Mouse (Mus musculus) fat pad, adult 2 months (tissue): ENCODE data around the gene Cd300a.

Experiments
- DNase-seq: peaks from one replicate; pipeline ENCODE4 v3.0.0-alpha.2; 2011; ENCODE audit warnings: low read depth, low spot score; ENCODE audit errors: extremely low read depth

Cd300a gene

DNA sequence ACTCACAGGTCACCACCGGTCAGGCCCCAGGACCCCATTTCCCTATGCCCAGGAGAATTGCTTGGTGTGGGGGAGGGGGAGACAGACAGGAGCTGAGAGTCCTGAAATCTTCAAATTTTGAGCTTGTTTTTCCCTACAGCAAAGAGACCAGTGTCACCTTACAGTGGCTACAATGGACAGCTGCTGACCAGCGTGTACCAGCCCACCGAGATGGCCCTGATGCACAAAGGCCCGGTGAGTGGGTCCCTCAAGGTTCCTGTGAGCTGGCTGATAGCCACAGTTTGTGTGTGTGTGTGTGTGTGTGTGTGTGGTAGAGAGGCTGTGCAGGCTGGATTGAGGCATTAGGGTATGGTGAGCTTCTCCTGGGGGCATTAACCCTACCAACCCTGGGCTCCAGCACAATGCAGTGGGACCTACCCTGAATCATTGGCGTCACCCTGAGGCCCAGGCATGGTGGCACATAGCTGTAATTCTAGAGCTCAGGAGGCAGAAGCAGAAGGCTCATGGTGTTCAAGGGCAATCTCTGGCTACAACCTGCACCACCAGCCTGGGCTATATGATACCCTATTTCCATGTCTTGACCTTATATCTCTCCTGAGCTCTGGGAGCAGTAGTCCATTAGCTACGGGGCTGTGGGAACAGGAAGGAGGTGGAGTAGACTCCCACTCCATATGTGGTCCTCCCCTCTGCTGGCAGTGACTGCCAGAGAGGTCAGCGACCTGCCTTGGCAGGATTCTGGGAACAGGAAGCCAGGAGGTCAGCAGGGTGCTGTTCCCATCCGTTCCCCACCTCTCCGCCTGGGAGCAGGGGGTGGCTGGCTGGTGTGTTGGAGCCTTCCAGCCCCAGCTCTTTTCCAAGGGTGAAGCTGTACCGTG lies 23.1 kb upstream of the Cd300a start:
- DNase-seq: no peak

- no peak for DNase-seq
Measured at GRCm38 (mm10) chr11:114867361-114868235, 22.2 kb upstream of the Cd300a start.

GRCm38 (mm10) chr11:114868280-114868679 lies 21.6 kb upstream of the Cd300a start:
- DNase-seq: no peak

DNA sequence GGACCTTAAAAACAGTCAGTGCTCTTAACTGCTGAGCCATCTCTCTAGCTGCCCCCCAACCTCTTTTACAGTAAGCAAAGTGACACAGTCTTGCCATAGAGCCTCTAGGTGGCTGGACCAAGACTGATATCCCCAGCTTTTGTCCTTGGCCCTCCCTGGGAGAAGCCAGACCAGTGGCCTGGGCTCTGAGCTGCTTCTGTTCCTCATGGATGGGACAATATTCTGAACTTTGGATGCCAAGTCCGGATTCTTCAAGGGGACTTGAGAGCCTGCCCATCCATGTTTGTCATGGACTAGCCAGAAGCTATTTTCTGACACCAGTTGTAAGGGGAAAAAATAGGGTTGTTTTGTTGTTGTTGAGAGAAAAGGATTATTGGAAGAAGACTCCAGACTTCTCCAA lies 20.1 kb upstream of the Cd300a start:
- no peak for DNase-seq

DNA sequence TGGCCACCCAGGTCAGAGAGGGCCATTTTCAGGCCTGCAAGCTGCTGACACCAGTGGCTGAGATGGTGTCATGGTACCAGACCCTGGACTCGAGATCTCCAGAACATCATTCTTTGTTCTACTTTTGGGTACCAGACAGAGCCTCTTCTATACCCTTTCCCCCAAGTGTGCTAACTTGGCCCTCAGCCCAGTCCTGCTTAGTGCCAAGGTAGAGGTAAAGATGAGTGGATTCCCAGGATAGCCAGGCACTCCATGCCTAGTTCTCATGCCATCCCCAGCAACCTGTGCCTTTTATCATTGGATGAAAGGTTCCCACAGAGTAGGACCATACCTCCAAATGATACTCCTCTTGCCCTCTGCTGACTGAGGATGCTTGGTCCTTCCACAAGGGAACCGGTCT lies 18.3 kb upstream of the Cd300a start:
- no peak for DNase-seq

DNA sequence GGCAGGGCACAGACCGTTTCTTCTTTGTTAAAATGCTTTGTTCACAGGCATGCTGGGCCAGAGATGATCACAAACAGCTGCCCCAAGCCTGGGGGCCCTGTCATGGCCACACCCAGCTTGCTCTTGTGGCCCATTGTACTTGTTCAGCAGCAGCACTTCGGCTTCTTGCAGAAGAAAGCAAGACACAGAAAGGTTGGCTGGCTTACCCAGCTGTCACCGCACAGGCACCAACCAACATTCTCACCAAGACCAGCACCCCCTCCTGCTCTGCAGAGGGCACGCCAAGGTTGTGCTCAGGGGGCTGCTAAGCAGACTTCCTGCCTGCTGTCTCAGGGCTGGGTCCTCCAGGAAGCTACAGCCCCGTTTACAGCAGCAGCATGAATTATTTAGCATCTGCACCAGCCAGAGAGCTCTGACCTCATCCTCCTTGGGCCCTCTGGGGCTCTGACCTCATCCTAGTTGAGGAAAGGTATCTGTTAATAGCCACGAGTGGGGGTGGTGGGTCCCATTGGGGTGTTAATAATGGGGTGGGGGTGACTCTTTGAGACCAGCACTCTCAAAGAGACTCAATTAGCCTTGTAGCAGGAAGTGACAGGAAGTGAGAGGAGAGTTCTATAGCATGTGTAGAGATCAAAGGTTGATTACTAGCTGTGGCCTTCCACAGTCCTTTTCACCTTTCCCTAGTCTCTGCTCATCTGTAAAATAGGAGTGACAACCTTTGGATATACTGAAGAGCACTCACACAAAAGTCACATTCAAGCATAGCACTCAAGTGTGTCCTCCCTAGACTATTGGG lies 16.6 kb upstream of the Cd300a start:
- DNase-seq: no peak

- no peak for DNase-seq
Measured at GRCm38 (mm10) chr11:114874226-114875145, 15.4 kb upstream of the Cd300a start.

GRCm38 (mm10) chr11:114875301-114875801 lies 14.5 kb upstream of the Cd300a start:
- no peak for DNase-seq

DNA sequence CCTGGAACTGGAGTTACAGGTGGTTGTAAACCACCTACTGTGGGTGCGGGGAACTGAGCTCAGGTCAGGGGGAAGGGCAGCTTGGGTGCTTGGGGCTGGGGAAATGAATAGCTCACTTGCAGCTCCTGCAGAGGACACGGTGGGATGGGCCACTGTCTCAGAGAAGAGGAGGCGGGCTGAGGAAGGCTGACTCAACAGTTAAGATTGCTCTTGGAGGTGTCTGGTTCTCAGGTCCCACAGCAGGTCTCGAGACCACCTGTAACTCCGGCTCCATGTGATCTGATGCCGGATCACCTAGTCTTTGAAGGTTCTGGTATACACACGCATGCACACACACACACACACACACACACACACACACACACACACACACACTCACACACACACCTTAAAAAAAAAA lies 13.7 kb upstream of the Cd300a start:
- DNase-seq: no peak

- DNase-seq: no peak
Measured at GRCm38 (mm10) chr11:114876621-114877020, 13.2 kb upstream of the Cd300a start.

DNA sequence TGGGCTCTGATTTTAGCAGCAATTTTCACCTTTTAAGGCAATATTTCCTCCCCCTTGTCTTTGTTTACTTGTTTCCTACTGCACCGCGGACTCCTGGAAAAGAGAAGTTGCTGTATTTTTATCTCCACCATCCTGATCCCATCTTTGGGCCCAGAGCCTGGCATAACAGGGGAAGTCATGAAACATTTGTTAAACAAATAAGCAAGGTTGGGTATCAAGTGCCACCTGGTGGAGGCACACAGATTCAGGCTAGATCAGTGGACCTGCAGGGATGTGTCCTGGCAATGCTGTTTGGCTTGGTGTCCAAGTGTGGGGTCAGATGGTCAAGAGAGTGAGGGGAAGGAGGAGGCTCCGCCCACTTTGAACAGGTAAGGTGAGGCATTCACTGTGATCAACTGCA lies 12.7 kb upstream of the Cd300a start:
- no peak for DNase-seq

GRCm38 (mm10) chr11:114879666-114880065 lies 10.2 kb upstream of the Cd300a start:
- DNase-seq: no peak

GRCm38 (mm10) chr11:114880185-114880584 lies 9.7 kb upstream of the Cd300a start:
- DNase-seq: no peak

DNA sequence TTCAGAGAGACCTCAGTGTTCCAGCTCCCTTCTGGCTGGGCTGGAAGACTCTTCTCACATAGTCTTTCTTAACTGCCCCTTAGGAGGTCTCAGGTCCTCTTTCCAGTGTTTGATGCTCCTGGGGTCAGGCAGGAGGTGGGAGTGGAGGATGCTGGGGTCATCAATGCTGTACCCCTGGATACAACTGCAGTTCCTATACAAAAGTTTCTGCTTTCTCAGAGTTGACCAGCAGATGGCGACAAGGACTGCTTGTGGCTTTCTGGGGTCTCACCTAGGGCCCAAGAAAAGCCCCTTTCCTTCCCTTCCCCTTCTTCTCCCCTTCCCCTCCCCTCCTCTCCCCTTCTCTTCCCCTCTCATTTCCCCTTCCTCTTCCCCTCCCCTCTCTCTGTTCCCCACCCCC lies 9.3 kb upstream of the Cd300a start:
- no peak for DNase-seq

GRCm38 (mm10) chr11:114883251-114883789 lies 6.5 kb upstream of the Cd300a start:
- DNase-seq: no peak

GRCm38 (mm10) chr11:114884380-114885100 lies 5.3 kb upstream of the Cd300a start:
- DNase-seq: no peak

DNA sequence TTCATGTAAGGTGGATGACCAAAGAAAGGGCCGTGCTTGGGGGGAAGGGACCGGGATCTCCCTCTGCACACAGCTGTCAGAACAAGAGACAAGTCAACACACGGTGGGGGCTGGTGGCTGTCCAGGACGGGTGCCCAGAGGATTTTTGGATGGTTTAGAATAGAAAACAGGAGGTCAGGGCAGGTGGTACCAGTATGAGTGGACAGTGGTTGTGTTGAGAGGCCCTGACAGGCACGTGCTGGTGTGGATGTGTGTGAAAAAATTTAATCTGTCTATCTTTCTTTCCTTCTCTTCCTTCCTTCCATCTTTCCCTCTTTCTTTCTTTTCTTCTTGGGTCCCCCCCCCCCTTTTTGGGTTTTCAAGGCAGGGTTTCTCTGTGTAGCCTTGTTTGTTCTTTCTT lies 701 bp downstream of the Cd300a start:
- DNase-seq: no peak

GRCm38 (mm10) chr11:114896085-114896484 lies 6.2 kb downstream of the Cd300a start:
- no peak for DNase-seq

- DNase-seq: no peak
Measured at GRCm38 (mm10) chr11:114898026-114898425, 8.2 kb downstream of the Cd300a start.
